Mouse (Mus musculus) ovary, postnatal 10 days (tissue): ENCODE measurements around the gene Cacna1a.
A peak's percentile ranks its signal among the peaks of the same experiment; 100 is the strongest.

Source experiments
- DNase-seq: peaks from one replicate; pipeline ENCODE4 v3.0.0; 2022; ENCODE audit warnings: low spot score

Cacna1a gene

GRCm38 (mm10) chr8:84637946-84638554 is 249.8 kb downstream of the Cacna1a start:
- DNase-seq, result no peak

- no peak for DNase-seq
These were observed 250.4 kb downstream of the Cacna1a start for GRCm38 (mm10) chr8:84638555-84639161.

- DNase-seq, result peak; percentile 80
These were observed 251.1 kb downstream of the Cacna1a start for GRCm38 (mm10) chr8:84639162-84640009.

- no peak for DNase-seq
These were observed 251.9 kb downstream of the Cacna1a start for GRCm38 (mm10) chr8:84640010-84640588.

GRCm38 (mm10) chr8:84640617-84641294 is 252.5 kb downstream of the Cacna1a start:
- DNase-seq, result no peak

- DNase-seq, result no peak
These were observed 253.5 kb downstream of the Cacna1a start for GRCm38 (mm10) chr8:84641578-84642361.

- DNase-seq, result no peak
These were observed 254.8 kb downstream of the Cacna1a start for GRCm38 (mm10) chr8:84643019-84643418.

- DNase-seq, result no peak
These were observed 258.6 kb downstream of the Cacna1a start for GRCm38 (mm10) chr8:84646800-84647199.

GRCm38 (mm10) chr8:84647461-84647901 is 259.2 kb downstream of the Cacna1a start:
- DNase-seq, result no peak

GRCm38 (mm10) chr8:84650213-84650612 is 262.0 kb downstream of the Cacna1a start:
- no peak for DNase-seq

GRCm38 (mm10) chr8:84653092-84653631 is 264.9 kb downstream of the Cacna1a start:
- no peak for DNase-seq

GRCm38 (mm10) chr8:84654597-84654996 is 266.4 kb downstream of the Cacna1a start:
- DNase-seq, result no peak

GRCm38 (mm10) chr8:84655336-84656190 is 267.3 kb downstream of the Cacna1a start:
- DNase-seq, result no peak

GRCm38 (mm10) chr8:84656191-84656525 is 267.9 kb downstream of the Cacna1a start:
- no peak for DNase-seq

- DNase-seq, result no peak
These were observed 268.4 kb downstream of the Cacna1a start for GRCm38 (mm10) chr8:84656641-84657126.

GRCm38 (mm10) chr8:84657203-84657602 is 269.0 kb downstream of the Cacna1a start:
- DNase-seq, result no peak

GRCm38 (mm10) chr8:84657680-84658079 is 269.4 kb downstream of the Cacna1a start:
- no peak for DNase-seq

GRCm38 (mm10) chr8:84658951-84659350 is 270.7 kb downstream of the Cacna1a start:
- no peak for DNase-seq

GRCm38 (mm10) chr8:84659936-84660818 is 271.9 kb downstream of the Cacna1a start:
- no peak for DNase-seq
